Mouse (Mus musculus) ES-E14 (cell line): ENCODE measurements around the gene Cdc14b.

Experiments
- CHD2 ChIP-seq: IDR thresholded peaks from 2 replicates; pipeline ENCODE4 v1.6.1; 2014; ENCODE audit warnings: mild to moderate bottlenecking, low read depth, low read length, inconsistent platforms
- HCFC1 ChIP-seq: IDR thresholded peaks from 2 replicates; pipeline ENCODE4 v1.6.1; 2012; ENCODE audit warnings: low read length, inconsistent platforms, borderline replicate concordance; ENCODE audit not compliant: insufficient read depth
- MAFK ChIP-seq: IDR thresholded peaks from 2 replicates; pipeline ENCODE4 v1.6.1; 2014; ENCODE audit warnings: mild to moderate bottlenecking, low read depth, low read length, inconsistent platforms; ENCODE audit not compliant: insufficient read depth
- ZC3H11A ChIP-seq: IDR thresholded peaks from 2 replicates; pipeline ENCODE4 v1.6.1; 2012; ENCODE audit warnings: low read depth, mild to moderate bottlenecking, inconsistent platforms, low read length, borderline replicate concordance
- ZNF384 ChIP-seq: IDR thresholded peaks from 2 replicates; pipeline ENCODE4 v1.6.1; 2012; ENCODE audit warnings: low read depth, low read length, inconsistent platforms

GRCm38 (mm10) chr13:64310585-64310984 lies 35.5 kb upstream of the Cdc14b start:
- no peak for TF ChIP-seq MAFK
- no peak for TF ChIP-seq ZC3H11A
- no peak for TF ChIP-seq ZNF384
- no peak for TF ChIP-seq CHD2
- TF ChIP-seq HCFC1: no peak
